Mouse (Mus musculus): ENCODE results near the gene Slc22a23.

DNA sequence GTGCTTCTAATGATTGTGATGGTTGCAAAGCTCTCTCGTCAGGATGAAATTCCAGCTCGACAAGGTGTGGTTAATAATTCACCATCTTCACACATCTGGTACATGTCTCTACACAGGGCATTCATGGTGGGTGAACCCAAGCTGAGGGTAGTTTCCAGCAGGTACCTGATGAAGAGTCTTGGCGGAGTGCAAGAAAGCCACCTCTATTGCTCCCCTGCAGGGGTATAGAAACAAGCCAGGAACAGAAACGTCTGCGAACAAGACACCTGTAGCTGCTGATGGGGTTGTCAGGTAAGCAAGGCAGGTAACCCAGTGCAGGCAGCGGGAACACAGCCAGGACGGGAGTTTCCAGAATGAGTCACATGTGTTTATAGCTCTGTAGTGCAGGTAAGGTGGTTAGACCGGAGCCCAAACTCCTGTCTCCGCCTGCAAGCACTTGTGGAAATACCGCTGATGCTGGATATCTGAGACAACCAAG is 132.2 kb downstream of the Slc22a23 start:
- TF ChIP-seq CTCF (IDR thresholded peaks at IDR 0.05; ENCODE audit: insufficient read depth, low read depth, low read length) (no peak), POLR2A (IDR thresholded peaks at IDR 0.05; ENCODE audit: insufficient read depth, low read depth, low read length) (no peak)
